Mouse (Mus musculus) thymus, postnatal 36 days (tissue): ENCODE measurements at regions not wholly inside any gene's neighbourhood (a gene's known extent, or its start where the extent isn't known, plus 50 kb on each side); places are given as distances from the start of the nearest gene placed in this dataset.

Experiments used
- DNase-seq, 2 experiments: peaks; one replicate each; pipeline ENCODE4 v3.0.0; 2022; ENCODE audit warnings: mixed read lengths in 2 of 2

DNA sequence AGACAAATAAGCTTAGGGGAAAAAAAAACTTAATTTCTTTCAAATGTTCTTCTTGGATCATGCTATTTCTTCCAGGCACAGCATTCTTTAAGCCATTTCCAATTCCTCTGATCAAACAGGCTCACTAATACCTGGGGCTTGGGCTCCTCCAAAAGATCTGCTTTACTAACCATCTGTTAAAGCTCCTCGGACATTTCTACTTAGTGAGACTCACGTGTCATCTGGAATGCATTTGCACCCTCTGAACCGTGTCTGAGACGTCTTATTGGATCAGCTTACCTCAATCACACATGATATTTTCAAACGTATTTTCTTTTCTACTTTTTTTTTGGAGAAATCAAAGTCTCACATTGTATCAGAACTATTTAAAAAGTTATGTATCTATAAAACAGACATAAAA is 132.4 kb downstream of the Npr3 start:
- DNase-seq = no peak

DNA sequence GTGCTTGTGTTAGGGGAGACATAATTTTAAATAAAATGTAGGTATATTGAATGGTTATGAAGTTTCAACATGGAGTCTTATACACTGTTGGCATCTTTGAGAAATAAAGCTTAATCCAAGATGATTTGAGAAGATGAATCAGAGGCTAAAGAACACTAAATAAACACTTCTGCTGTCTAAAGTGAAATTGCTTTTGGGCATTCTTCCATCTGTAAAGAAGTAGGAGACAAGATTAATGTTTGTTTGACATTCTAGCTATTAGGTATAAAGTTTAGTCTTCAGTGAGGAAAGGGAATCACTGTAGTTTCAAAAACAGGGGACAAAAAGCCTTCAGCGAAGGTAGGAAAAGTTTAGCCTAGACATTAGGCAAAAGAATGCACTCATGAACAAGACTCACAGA is 136.5 kb downstream of the Npr3 start:
- no peak for DNase-seq

DNA sequence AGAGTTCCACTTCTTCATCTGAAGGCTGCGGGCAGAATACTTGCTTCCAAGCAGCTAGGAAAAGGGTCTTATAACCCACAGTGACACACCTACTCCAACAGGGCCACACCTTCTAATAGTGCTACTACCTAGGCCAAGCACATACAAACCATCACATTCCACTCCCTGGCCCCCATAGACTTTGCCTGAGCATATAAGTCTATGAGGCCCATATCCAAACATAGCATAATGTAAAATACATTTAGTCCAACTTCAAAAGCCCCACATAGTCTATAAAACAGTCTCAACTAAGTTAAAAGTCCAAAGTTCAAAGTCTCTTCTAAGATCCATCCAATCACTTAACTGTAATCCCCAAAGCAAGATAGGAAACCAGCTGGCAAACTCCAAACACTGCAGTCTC is 149.1 kb downstream of the Npr3 start:
- DNase-seq = no peak

DNA sequence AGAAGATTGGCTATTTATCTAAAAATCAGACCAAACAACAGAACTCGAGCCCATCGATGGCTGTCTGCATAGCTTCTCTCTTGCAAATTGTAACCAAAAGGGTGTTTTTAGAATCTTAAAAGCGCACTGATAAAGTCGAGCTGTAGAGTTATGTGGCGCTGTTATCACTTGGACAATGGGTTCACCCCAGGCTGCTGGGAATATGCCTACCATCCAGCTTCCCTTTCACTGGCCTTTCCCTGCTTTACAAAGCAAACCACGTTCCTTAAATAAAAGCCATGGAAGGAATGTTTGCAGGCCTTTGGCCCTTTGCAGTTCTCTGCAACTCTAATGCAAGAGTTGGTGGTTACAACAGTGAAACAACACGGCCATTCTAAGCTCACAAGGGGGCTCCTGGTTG is 150.3 kb downstream of the Npr3 start:
- DNase-seq = no peak

DNA sequence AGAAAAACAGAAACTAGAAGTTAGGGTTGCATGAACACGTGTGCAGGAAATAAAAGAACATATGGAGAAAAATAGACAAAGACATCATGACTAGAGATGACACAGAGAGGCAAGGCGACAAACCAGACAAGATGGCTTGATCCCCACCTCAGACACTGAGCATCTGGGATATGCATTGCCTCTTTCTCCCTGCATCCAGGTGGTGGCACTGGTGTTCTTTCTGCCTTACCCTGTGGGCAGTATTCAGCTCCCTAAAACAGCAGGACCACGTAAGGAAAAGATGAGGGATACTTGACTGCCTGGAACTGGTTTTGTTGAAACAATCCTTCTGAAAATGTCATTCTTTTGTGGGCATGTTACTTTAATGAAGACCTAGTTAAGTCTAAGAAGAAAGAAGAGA is 153.9 kb downstream of the Npr3 start:
- no peak for DNase-seq

DNA sequence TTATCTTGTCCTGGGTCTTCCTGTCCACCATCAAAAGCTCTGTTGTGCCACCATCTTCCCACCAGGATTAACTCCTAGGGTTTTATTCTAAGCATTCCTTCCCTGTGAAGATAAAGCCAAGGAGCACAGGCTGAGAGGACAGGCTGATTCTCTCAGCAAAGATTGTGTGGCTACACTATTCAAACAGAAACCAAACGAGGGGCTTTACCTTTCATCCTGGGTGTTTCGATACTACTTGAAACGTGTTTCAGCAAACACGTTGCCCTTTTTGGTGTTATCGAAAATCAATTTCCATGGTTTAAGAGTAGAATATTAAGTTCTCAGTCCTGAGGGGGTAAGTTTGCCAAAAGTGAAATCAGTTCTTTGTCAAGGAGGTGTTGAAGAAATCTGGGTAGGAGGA is 156.2 kb downstream of the Npr3 start:
- DNase-seq = no peak

DNA sequence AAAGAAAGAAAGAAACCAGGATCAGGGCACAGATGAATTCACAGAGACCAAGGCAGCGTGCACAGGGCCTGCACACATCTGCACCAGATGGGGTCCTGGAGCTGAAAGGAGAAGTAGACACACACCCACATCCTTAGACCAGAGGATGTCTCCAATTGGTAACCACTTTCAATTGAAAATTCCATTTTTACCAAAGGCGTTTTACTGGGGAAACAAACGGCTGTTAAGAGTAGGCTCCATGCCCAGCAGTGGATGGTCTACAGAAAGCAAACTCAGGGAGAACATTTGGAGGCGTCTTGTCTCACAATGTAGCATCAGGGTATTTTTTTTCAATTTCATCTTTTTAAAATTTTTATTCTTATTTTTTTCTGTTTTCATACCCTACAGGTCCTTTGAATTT is 157.6 kb downstream of the Npr3 start:
- no peak for DNase-seq

DNA sequence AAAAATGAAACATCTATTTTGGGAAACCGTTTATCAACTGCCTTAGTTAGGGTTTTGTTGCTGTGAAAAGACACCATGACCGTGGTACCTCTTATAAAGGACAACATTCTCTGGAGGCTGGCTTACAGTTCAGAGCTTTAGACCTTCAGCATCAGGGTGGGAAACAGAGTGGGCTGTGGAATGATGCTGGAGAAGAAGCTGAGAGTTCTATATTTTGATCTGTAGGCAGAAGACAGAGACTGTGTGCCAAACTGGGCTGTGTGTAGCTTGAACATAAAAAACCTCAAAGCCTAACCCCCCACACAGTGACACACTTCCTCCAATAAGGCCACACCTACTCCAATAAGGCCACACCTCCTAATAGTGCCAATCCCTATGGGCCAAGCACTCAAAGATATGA is 158.8 kb downstream of the Npr3 start:
- no peak for DNase-seq

DNA sequence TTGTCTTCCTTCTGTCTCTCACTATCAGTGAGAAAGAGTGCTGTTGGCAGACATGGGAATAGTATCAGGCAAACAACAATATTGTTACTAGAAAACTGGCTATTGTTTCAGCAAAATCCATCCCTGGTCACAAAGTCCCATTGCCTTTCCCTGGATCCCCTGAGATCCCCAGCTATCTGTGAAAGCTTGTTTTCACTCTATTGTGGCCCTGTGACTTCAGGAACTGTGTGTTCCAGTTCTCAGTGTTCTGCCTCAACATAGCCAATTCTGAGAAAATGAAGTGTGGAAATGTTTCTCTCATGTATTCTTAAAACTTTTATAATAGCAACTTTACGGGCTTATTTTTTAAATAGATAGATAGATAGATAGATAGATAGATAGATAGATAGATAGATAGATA is 160.3 kb downstream of the Npr3 start:
- no peak for DNase-seq

DNA sequence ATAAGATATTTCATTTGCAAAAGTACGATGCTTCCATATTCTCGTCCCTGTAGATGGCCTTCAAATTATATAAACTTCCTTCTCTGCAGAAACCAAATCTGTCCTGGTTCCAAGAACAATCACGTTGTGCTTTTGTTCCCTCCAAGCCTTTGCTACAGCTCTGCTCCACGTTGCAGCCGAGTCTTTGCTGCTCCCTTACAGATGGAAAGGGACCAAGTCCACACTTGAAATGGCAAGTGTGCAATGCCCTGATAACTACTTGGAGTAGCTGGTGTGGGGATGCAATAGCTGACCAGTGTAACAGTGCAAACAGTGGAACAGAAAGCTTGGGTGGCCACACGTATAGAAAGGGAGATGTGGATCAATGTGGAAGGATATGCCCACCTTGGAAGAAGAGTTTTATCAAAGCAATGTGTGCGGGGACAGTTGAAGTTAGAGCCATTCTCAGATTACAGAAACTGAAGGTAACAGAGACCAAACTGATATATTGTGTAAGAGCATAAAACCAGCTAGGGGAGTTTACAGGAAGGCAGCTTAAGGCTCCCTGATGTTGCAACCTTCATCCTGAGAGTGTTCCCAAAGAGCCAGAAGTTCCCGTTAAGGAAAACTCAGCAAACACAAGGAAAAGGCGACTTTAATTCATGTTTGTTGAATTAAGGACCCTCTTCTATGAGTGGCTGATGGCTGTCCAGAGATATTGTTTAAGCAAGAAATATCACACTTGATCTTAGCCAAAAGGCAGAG is 161.3 kb downstream of the Npr3 start:
- no peak for DNase-seq

DNA sequence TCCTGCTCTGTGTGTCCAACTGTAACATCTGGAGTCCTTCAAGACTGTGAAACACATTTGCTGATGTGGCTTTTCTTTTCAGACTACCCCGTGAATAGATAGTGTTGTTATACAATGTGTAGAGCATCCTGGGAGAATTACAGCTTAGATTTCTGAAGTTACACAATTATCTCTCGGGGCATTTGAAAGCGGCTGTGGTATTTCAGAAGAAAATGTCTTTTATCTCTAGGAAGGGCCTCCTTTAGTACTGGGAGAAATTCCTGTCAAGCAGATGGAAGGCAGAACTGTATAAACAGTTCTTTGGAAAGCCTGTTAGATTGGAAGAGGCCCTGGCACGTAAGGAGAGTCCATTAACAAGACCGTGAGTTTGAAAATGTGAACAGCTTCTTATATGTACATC is 162.2 kb downstream of the Npr3 start:
- no peak for DNase-seq

DNA sequence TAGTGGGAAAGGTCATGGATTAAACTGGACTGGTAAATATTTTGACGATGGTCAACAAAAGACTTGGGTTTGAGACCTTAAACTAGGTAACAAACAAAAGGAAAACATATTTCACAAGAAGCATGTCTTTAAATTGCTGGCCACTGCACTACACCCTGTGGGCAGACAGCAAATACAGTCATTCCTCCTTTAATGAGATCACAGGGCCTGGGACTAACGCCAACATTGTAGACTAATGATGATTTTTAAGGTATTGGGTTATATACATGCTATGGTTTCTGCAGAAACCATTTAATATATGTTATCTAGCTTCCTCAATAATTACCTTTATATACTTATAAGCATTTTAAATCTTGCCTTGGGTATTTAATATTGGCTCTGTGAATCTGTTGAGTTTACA is 162.8 kb downstream of the Npr3 start:
- DNase-seq = no peak

DNA sequence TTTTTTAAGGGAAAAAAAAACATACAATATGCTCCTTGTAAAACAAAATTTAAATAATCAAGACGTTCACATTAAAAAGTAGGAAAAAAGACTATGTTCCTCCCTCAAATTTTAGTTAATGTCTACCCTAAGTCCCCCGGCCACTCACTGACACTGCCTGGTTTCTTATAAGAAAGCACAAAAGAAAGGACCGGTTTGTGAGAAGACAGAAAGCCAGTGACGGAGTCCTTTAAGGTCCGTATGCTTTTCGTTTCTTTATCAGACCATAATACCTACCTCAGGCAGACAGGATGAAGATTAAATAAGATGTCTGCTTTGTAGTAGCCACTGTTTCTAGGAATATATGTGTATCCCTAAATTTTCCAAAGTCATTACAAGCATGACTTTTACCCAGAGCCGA is 164.3 kb downstream of the Npr3 start:
- DNase-seq = no peak

DNA sequence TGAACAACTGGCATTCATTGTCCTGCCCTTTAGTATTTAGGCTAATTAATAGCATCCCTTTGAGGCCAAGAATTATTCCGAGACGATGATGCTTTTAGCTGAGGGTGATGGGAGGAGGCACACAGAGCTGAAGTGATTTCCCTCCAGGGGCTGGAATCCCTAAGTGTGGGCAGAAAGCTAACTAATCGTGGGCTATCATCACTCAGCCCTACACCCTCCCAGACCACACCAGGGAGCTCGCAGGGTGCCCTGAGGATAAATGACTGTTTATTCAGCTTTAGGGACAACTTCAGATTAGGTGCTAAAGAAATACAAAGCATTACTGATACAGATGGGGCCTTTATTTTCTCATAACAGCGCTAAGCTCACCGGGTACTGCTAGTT is 164.7 kb downstream of the Npr3 start:
- no peak for DNase-seq

DNA sequence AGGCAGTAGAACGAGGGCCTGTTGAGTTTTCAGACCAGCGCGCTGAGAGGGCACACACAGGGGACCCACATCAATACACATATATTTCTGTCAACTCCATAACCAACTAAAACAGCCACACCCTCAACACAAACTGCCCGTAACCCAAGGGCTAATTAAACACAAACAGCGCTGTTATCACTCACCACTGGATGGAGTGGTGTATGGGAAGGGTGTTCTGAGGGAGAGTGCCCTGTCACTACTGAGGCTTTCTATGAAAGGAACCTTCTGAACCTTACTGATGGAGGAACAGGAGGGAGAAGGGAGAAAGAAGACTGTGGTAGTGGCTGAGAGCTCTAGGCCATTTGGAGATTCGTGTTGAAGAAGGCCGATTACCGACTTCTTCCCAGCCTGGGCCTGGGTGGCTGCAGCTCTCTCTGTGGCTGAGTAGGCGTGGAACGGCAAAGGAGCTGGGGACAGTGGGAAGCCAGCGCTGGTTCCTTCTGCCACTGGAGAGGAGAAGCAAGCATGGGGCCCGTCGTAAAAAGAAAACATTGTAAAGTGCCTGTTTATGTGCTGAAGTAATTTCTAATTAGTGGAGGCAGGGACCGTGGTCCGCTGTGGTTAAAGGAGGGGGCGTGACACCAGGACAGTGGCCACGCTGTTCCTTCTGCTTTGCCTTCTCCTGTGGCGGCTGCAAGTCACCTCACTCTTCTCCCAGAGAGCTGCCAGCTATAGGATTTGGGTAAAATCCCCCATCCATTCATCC is 165.3 kb downstream of the Npr3 start:
- no peak for DNase-seq

DNA sequence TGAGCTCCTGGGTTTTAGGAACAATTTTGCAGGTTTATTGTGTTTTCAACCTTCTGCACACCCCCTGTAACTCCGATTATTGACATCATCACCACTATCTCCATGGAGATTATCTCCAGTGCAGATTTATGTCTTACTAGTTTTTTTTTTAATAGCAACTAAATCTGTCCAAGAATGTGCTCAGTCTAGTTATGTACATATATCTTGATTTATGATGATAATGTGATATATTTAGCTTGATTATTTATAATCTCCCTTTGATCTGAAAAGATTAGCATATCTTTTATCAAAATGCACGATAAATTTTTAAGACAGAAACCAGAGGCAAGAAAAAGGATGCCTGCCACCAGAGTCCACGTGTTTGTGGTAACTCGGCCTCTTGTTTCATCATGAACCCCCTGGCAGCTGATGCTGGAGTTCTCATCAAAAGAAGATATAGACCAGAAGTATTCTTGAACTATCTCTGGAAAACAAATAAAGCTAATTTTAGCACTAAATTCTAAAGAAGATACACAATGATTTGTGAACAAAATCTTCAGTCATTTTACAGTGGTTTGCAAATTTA is 169.6 kb downstream of the Npr3 start:
- no peak for DNase-seq

DNA sequence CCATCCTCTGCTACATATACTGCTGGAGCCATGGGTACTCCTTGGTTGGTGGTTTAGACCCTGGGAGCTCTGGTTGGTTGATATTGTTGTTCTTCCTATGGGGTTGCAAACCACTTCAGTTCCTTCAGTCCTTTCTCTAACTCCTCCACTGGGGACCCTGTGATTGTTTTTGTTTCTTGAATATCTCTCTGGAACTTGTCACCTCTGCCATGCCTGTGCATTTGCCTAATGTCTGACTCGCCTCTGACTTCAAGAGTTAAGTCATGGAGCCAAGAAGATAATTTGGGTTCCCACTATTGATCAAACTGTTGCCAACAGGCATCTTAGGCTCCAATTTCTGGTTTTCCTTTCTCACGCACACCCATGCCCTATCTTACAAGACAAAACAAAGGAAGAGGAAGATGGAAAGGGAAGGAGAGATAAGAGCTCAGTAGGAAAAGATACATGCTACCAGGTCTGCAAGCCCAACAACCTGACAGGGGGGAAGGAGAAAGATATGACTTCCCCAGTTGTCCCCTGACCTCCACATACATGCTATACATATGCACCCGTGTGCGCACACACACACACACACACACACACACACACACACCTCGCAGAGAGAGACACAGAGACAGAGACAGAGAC is 172.3 kb downstream of the Npr3 start:
- DNase-seq = no peak

DNA sequence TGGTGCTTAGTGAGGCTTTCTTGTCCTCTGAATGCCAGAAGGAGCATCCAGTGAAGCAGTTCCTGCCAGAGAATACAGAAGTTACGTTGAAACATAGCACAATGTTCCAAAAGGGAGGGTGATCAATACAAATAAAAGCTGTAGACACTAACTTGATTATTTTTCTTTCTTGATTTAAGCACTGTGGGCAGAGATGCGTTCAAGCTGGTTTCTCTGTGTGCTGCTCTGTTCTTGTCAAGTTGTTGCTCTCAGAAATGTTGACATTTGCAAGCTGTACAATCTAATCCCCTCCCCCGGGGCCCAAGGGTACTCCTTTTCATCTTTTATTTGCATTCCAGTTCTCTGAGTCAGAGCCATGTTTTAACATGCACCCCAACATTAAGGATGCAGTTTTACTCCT is 177.7 kb downstream of the Npr3 start:
- no peak for DNase-seq

DNA sequence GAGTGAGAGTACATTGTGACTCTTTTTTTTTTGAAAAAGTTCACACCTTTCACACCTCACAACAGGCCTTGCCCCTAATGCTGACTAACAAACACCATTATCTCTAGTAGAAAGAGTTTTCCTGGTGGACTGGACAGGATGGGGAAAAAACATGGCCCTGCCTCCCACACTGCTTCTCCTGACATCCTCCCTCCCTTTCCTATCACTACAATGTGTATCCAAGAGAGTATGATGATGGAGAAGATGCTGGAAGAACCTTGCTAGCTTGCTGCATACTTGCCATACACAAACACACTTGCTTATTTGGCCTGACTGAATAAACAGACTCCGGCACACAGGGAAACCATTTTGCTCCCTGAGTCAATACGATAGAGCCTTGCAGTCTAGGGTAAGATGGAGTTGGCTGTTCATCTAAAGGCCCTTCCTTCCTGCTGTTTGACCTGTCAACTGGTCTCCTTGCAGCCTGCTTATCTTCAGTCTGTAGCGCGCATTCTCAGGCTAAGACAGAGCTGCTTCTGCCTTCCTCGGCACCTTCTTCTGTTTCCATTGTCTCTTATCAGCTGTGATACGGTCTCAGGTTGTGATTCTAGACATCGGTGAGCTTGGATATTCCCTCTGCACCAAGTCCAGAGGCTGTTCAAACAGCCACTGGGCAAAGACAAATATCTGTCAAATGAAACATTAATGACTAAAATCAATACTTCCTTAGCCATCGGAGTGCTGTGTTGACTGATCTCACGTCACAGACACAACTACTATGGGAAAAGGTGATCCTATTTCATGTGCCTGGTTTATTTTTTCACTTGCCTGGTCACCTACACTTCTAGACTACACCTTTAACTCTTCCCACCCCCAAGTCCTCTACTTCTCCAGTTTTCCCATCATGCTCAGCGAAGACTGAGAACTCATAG is 181.2 kb downstream of the Npr3 start:
- DNase-seq = no peak

DNA sequence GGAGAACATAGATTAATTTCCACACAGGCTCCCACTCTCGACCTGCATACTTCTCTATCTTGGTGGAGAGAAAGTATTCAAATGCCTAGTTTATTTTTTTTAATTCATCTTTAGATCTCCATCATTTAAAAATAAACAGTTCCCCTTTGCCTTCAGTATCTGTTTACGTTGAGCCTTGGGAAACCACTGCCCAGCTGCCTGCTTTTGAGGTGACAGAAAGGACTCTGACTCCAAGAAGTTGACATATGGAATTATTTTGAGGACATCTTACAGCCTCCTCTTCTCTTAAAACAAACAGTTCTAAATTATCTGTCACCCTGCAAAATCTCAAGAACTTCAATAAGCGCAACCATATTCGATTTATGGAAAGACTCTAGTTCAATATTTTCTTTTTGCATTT is 186.4 kb downstream of the Npr3 start:
- DNase-seq = no peak

DNA sequence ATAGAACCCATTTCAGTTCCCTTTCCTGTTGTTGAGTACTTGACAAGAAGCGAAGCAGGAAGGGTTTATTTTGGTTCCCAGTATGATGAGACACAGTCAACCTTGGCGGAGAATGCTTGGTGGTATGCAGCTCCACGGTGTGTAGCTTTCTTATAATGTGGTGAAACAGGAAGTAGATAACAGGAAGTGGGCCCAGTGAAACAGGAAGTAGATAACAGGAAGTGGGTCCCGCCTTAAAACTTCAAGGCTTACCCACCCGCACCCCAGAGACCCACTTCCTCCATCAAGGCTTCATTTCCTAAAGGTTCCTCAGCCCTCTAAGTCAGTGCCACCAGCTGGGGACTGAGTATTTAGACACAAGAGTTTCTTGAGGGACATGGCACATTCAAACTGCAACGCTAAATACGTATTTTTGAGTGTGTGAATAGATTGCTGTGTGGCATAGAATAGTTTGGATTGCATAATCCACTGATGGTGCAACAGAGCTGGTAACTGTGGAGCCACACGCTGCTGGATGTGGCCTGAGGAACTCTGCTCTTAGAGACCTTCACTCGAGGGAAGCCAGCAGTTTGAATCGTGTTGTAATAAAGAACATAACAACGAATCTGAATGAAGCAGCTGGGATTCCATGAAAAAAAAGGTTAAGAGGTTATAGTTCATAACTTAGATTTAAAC is 190.8 kb downstream of the Npr3 start:
- DNase-seq = peak in 1 of 2 experiments; percentile 5
